Mouse (Mus musculus): ENCODE results near the gene Mocs1. TPM values are rescaled to one million over a fixed set of nuclear protein-coding genes. Genes with fewer than 3 reads are reported as not detected.
A peak's percentile ranks its signal among the peaks of the same experiment; 100 is the strongest.

The Mocs1 gene
- 10 to 100 TPM in 1 of 3 experiments, 1 to 10 TPM in 2; 9.1 to 14.6 (median 9.5) TPM for polyA plus RNA-seq (2017; shearing (Covaris generic))

- peak; percentile 100 for ATAC-seq
Observed at GRCm38 (mm10) chr17:49428239-49428688, at the start of gene Mocs1. Mocs1 (plus strand) TSS chr17:49428362.

- ATAC-seq: no peak
Observed at GRCm38 (mm10) chr17:49379645-49380044, 48.5 kb upstream of the Mocs1 start.

GRCm38 (mm10) chr17:49384217-49384943 lies 43.8 kb upstream of the Mocs1 start:
- no peak for ATAC-seq

- ATAC-seq: no peak
Observed at GRCm38 (mm10) chr17:49387741-49388140, 40.4 kb upstream of the Mocs1 start.

- no peak for ATAC-seq
Observed at GRCm38 (mm10) chr17:49392751-49393150, 35.4 kb upstream of the Mocs1 start.

- no peak for ATAC-seq
Observed at GRCm38 (mm10) chr17:49394836-49395235, 33.3 kb upstream of the Mocs1 start.

GRCm38 (mm10) chr17:49399605-49400004 lies 28.6 kb upstream of the Mocs1 start:
- ATAC-seq: no peak

- peak; percentile 44 for ATAC-seq
Observed at GRCm38 (mm10) chr17:49400130-49400529, 28.0 kb upstream of the Mocs1 start.

GRCm38 (mm10) chr17:49403151-49403550 lies 25.0 kb upstream of the Mocs1 start:
- peak; percentile 94 for ATAC-seq

GRCm38 (mm10) chr17:49405927-49406326 lies 22.2 kb upstream of the Mocs1 start:
- ATAC-seq: no peak

- ATAC-seq: no peak
Observed at GRCm38 (mm10) chr17:49412974-49413373, 15.2 kb upstream of the Mocs1 start.

GRCm38 (mm10) chr17:49413554-49413953 lies 14.6 kb upstream of the Mocs1 start:
- ATAC-seq: peak; percentile 52

- ATAC-seq: no peak
Observed at GRCm38 (mm10) chr17:49416228-49416627, 11.9 kb upstream of the Mocs1 start.

GRCm38 (mm10) chr17:49419813-49420212 lies 8.3 kb upstream of the Mocs1 start:
- ATAC-seq: no peak

- ATAC-seq: no peak
Observed at GRCm38 (mm10) chr17:49422286-49423066, 5.7 kb upstream of the Mocs1 start.

- ATAC-seq: no peak
Observed at GRCm38 (mm10) chr17:49423067-49423325, 5.2 kb upstream of the Mocs1 start.

GRCm38 (mm10) chr17:49423872-49424271 lies 4.3 kb upstream of the Mocs1 start:
- no peak for ATAC-seq

GRCm38 (mm10) chr17:49427631-49428238 lies 427 bp upstream of the Mocs1 start:
- ATAC-seq: no peak

- ATAC-seq: peak; percentile 20
Observed at GRCm38 (mm10) chr17:49428751-49429415, 721 bp downstream of the Mocs1 start.

GRCm38 (mm10) chr17:49429471-49430129 lies 1.4 kb downstream of the Mocs1 start:
- ATAC-seq: no peak

- ATAC-seq: no peak
Observed at GRCm38 (mm10) chr17:49430136-49430535, 2.0 kb downstream of the Mocs1 start.

GRCm38 (mm10) chr17:49431176-49431575 lies 3.0 kb downstream of the Mocs1 start:
- no peak for ATAC-seq
